19 mouse cellular contexts compared by ENCODE assay signal in genomic region chr4:125199281-125199680, GRCm38 (mm10).
"Had no signal": no experiment of that assay in that cellular context is flagged by ENCODE, and none has a peak within 500 bp of the region (broad histone marks: within the 10 kb centered on the region; RNA-seq: fewer than 3 reads in every experiment).

No protein-coding gene starts in this region.

- DNase-seq: lung, adult 18-20 months; lung, embryonic 14.5 days; lung, postnatal 10 days; lung, postnatal 4 days; right cerebral cortex, adult 18-20 months; right cerebral cortex, postnatal 25 days; right cerebral cortex, postnatal 4 days; spleen, adult 18-20 months; thymus, adult 2 months; thymus, postnatal 25 days; thymus, postnatal 4 days had no signal

- H3K4me3 ChIP-seq: liver, embryonic 12.5 days; midbrain, embryonic 10.5 days; midbrain, embryonic 12.5 days; midbrain, embryonic 15.5 days; myocyte; neural tube, embryonic 13.5 days; neural tube, embryonic 15.5 days had no signal

- ATAC-seq: liver, embryonic 12.5 days; midbrain, embryonic 15.5 days had no signal

- H3K4me1 ChIP-seq: liver, embryonic 12.5 days had no signal

- H3K9me3 ChIP-seq: liver, embryonic 12.5 days; midbrain, embryonic 10.5 days; midbrain, embryonic 12.5 days; midbrain, embryonic 15.5 days; neural tube, embryonic 13.5 days; neural tube, embryonic 15.5 days had no signal

- H3K36me3 ChIP-seq: liver, embryonic 12.5 days; midbrain, embryonic 10.5 days; midbrain, embryonic 12.5 days; midbrain, embryonic 15.5 days; neural tube, embryonic 13.5 days; neural tube, embryonic 15.5 days had no signal

- H3K4me2 ChIP-seq: liver, embryonic 12.5 days; lung, embryonic 14.5 days; midbrain, embryonic 12.5 days; midbrain, embryonic 15.5 days; neural tube, embryonic 13.5 days; neural tube, embryonic 15.5 days had no signal

- H3K27ac ChIP-seq: liver, embryonic 12.5 days; liver, embryonic 14.5 days; midbrain, embryonic 10.5 days; midbrain, embryonic 12.5 days; midbrain, embryonic 15.5 days; neural tube, embryonic 13.5 days; neural tube, embryonic 15.5 days had no signal

- H3K9ac ChIP-seq: liver, embryonic 12.5 days; liver, embryonic 14.5 days; lung, embryonic 14.5 days; midbrain, embryonic 12.5 days; midbrain, embryonic 15.5 days; neural tube, embryonic 13.5 days; neural tube, embryonic 15.5 days had no signal
